Mouse (Mus musculus) C2C12 (cell line): ENCODE results near the gene Pigq.

Experiments used
- CTCF ChIP-seq: IDR thresholded peaks from one replicate; pipeline ENCODE4 v1.5.1; 2011; ENCODE audit not compliant: control insufficient read depth, insufficient read depth, insufficient read length
- MAX ChIP-seq: IDR thresholded peaks from one replicate; pipeline ENCODE4 v1.6.1; 2011; ENCODE audit warnings: mild to moderate bottlenecking, control low read depth
- MYOD1 ChIP-seq: IDR thresholded peaks from one replicate; pipeline ENCODE4 v1.6.1; 2011; ENCODE audit warnings: low read depth; ENCODE audit not compliant: control insufficient read depth, insufficient read length
- MYOG ChIP-seq: IDR thresholded peaks from one replicate; pipeline ENCODE4 v1.6.1; 2011; ENCODE audit not compliant: control insufficient read depth, insufficient read length; ENCODE audit errors: extremely low read depth
- USF1 ChIP-seq: IDR thresholded peaks from one replicate; pipeline ENCODE4 v1.6.1; 2011; ENCODE audit warnings: low read depth, mild to moderate bottlenecking, control low read depth, moderate library complexity

DNA sequence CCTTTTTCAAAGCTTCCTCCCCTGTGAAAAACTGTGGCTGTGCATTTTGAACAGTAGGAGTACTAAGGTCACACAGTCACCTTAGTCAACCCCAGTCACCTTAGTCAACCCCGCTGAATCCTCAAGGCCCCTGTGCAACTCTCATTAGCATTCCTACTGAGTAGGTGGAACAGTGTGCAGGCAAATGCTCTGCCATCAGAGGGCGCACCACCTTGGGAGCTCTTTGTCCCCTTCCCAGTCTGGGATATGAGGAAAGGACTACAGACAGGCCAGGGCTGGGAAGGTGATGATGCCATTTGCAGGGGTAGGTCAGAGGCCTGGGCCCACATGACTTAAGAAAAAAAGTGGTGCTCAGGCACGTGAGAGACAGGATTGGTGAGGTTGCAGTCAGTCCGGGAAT, 65.5 kb downstream of the Pigq start:
- peak; percentile 38 for TF ChIP-seq CTCF
- no peak for TF ChIP-seq MAX
- no peak for TF ChIP-seq USF1
- TF ChIP-seq MYOG = no peak
- TF ChIP-seq MYOD1 = no peak
